Mouse (Mus musculus): ENCODE measurements around the gene Pcid2. TPM values are rescaled to one million over a fixed set of nuclear protein-coding genes. Genes with fewer than 3 reads are reported as not detected.

Pcid2 gene
- polyA plus RNA-seq (2012; rRNA removed) = 34.8 and 35.7 TPM in 2 replicates

DNA sequence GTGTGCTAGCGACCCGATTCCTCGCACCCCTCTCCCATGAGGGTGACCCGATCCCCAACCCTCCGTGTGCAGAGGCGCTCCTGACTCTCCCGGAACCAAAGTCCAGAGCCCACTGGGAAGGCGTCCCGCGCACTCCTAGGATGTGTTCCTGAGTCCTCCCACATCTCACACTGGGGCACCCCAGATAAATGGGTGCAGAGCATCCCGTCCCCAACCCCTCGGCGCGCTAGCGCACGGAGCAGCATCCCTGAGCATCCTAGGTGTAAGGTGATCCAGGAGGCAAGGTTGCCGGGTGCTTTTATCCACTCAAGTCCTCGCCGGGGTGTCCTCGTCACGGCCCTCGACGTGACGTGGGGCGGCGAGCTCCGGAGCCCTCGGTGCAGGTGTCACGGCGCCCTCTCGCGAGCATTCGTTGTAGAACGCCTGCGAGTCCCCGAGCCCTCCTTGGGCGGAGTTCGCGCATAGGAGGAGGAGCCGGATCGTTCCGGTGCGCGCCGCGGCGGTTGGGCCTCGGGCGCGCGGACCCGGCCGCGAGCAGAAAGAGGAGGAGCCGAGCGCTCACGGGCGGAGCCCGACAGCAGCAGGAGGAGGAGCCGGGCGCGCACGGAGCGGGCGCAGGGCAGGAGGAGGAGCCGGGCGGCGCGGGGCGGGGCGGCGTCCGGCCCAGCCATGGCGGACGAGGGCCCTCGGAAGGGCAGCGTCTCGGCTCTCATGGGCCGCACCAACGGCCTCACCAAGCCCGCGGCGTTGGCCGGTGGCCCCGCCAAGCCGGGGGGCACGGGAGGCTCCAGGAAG is at the start of gene Pcid2, which contains the start of gene Cul4a:
Pcid2 (minus strand) TSS at position 373 of the 795 bp plus-strand sequence.
Cul4a (plus strand) TSS at position 535 of the 795 bp plus-strand sequence.

DNA sequence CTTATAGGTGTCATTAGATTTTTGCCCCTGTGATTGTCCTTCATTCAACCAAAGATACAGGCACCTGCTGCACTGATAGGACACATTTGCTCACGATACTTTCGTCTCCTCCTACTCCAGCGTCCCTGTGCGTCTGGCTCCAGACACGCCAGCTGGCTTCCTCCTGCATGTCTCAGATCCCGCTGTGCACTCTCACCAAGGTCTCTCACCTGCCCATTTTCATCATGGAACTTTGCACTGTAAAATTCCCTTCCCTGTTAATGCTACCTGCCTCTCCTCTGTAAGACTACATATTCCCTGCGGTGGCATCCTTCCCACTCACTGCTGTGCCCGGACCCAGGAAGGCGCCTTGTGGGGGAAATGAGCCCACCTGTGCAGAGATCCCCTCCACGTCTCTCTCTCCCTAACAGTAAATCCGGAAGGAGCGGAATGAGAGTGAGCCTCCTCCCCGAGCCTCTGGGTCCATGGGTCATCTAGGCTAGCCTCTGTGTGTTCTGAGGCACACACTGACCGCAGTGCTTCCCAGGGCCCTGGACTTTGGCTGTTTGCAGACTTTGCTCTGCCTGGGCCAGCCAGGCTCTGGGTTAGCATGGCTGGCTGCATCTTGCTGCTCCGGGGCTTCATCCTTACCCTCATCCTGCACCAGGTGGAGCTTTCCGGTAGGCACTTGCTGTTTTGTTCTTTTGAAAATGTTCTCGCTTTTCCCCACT is 44.7 kb downstream of the Pcid2 start, which contains the start of gene Proz:
Proz (plus strand) TSS at position 474 of the 710 bp plus-strand sequence.

DNA sequence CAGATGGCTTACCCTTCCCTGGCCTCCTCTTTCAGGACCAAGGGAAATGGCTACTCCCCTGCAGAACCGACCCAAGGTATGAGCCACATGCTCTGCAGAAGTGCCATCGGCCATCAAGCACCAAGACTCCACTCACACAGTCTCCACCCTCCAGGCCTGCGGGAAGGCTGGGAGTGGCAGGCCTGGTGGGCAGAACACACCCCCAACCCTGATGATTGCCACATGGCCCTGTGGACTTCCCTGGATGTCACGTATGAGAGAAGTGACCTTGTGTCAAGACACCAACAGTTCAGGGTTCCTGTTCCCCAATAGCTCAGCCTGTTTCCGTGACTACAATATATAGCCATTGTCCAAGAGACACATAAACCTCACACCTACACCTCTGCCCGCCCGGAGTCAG is 68.2 kb downstream of the Pcid2 start, which contains the start of gene F10:
F10 (plus strand) TSS at position 294 of the 400 bp plus-strand sequence.

Other genes starting within 250 kb of the Pcid2 start
- 7.7 and 8.7 TPM in 2 replicates for gene Mcf2l, start 231.7 kb downstream of the Pcid2 start, polyA plus RNA-seq (2012; rRNA removed)
- gene F7, start 79.4 kb downstream of the Pcid2 start, polyA plus RNA-seq (2012; rRNA removed) = 0.64 and 0.67 TPM in 2 replicates
- gene F10, start 68.2 kb downstream of the Pcid2 start, polyA plus RNA-seq (2012; rRNA removed) = 0.76 and 1.3 TPM in 2 replicates
- gene Proz, start 44.5 kb downstream of the Pcid2 start, polyA plus RNA-seq (2012; rRNA removed) = 0.47 and 1.4 TPM in 2 replicates
- 68.0 and 75.3 TPM in 2 replicates for gene Cul4a, start 162 bp upstream of the Pcid2 start, polyA plus RNA-seq (2012; rRNA removed)
- gene Lamp1, start 53.7 kb upstream of the Pcid2 start, polyA plus RNA-seq (2012; rRNA removed) = 665 and 756 TPM in 2 replicates
- gene Grtp1, start 95.2 kb upstream of the Pcid2 start, polyA plus RNA-seq (2012; rRNA removed) = 11.2 and 15.4 TPM in 2 replicates
- gene Adprhl1, start 148.7 kb upstream of the Pcid2 start, polyA plus RNA-seq (2012; rRNA removed) = 0.06 and 0.08 TPM in 2 replicates
- gene Dcun1d2, start 182.7 kb upstream of the Pcid2 start, polyA plus RNA-seq (2012; rRNA removed) = 27.7 and 31.3 TPM in 2 replicates
- gene Tmco3, start 182.7 kb upstream of the Pcid2 start, polyA plus RNA-seq (2012; rRNA removed) = 46.9 and 49.3 TPM in 2 replicates
- 44.8 and 56.2 TPM in 2 replicates for gene Tfdp1, start 233.3 kb upstream of the Pcid2 start, polyA plus RNA-seq (2012; rRNA removed)